Mouse (Mus musculus): ENCODE results near the gene Gas8. TPM values are rescaled to one million over a fixed set of nuclear protein-coding genes. Genes with fewer than 3 reads are reported as not detected.
A peak's percentile ranks its signal among the peaks of the same experiment; 100 is the strongest.
"Not testable (repeated sequence)": the region's sequence is repeated elsewhere in the genome, so short reads cannot be mapped to it uniquely, and the experiment has no call there.

Gas8 gene
- polyA plus RNA-seq, 1 experiment from 2014 or later: 41.8 TPM

- 97% methylated on average over 6 of the region's 6 CpGs for whole genome bisulfite sequencing (ENCODE audit: missing documents)
- Histone ChIP-seq H3K36me3 (ENCODE audit: inconsistent target) (peaks cover 65% of the 10 kb centered on the region), H3K4me3 (ENCODE audit: inconsistent target) (no peak overlapping the region)
These were observed 14.7 kb upstream of the Gas8 start for GRCm38 (mm10) chr8:123503801-123504467.

GRCm38 (mm10) chr8:123504591-123505195 is 13.9 kb upstream of the Gas8 start:
- Histone ChIP-seq H3K4me3 (ENCODE audit: inconsistent target) (no peak overlapping the region), H3K36me3 (ENCODE audit: inconsistent target) (peaks cover 59% of the 10 kb centered on the region), H3K79me2 (ENCODE audit: inconsistent target) (no peaks in the 10 kb centered on the region), H3K27ac (no peak overlapping the region)
- WGBS (ENCODE audit: missing documents): 92% methylated on average over 9 of the region's 9 CpGs

More at GRCm38 (mm10) chr8:123503801-123504467, 14.7 kb upstream of the Gas8 start:
- H3K79me2 ChIP-seq (ENCODE audit: inconsistent target): no peaks in the 10 kb centered on the region
- H3K27ac ChIP-seq: no peak overlapping the region

GRCm38 (mm10) chr8:123505267-123505666 is 13.4 kb upstream of the Gas8 start:
- Histone ChIP-seq H3K79me2 (ENCODE audit: inconsistent target) (no peaks in the 10 kb centered on the region), H3K4me3 (ENCODE audit: inconsistent target) (no peak overlapping the region), H3K36me3 (ENCODE audit: inconsistent target) (peaks cover 54% of the 10 kb centered on the region), H3K27ac (no peak overlapping the region)
- 99% methylated on average over 4 of the region's 4 CpGs for WGBS (ENCODE audit: missing documents)

GRCm38 (mm10) chr8:123505695-123506094 is 12.9 kb upstream of the Gas8 start:
- peaks cover 49% of the 10 kb centered on the region for H3K36me3 ChIP-seq (ENCODE audit: inconsistent target)
- no peaks in the 10 kb centered on the region for H3K79me2 ChIP-seq (ENCODE audit: inconsistent target)
- no peak overlapping the region for H3K27ac ChIP-seq
- H3K4me3 ChIP-seq (ENCODE audit: inconsistent target): no peak overlapping the region
- 91% methylated on average over 9 of the region's 9 CpGs for WGBS (ENCODE audit: missing documents)

GRCm38 (mm10) chr8:123507153-123507552 is 11.5 kb upstream of the Gas8 start:
- Histone ChIP-seq H3K79me2 (ENCODE audit: inconsistent target) (no peaks in the 10 kb centered on the region), H3K4me3 (ENCODE audit: inconsistent target) (no peak overlapping the region), H3K36me3 (ENCODE audit: inconsistent target) (peaks cover 35% of the 10 kb centered on the region), H3K27ac (no peak overlapping the region)
- 93% methylated on average over 4 of the region's 5 CpGs for WGBS (ENCODE audit: missing documents)

GRCm38 (mm10) chr8:123510819-123511218 is 7.8 kb upstream of the Gas8 start:
- no peak overlapping the region for H3K27ac ChIP-seq
- no peak overlapping the region for H3K4me3 ChIP-seq (ENCODE audit: inconsistent target)
- H3K79me2 ChIP-seq (ENCODE audit: inconsistent target): no peaks in the 10 kb centered on the region
- peaks cover 7% of the 10 kb centered on the region for H3K36me3 ChIP-seq (ENCODE audit: inconsistent target)
- WGBS (ENCODE audit: missing documents): 82% methylated on average over 5 of the region's 5 CpGs

GRCm38 (mm10) chr8:123514136-123514535 is 4.5 kb upstream of the Gas8 start:
- Histone ChIP-seq H3K27ac (no peak overlapping the region), H3K36me3 (ENCODE audit: inconsistent target) (no peaks in the 10 kb centered on the region), H3K79me2 (ENCODE audit: inconsistent target) (peaks cover 3% of the 10 kb centered on the region; the same call in 1 of the 2 replicates), H3K4me3 (ENCODE audit: inconsistent target) (no peak overlapping the region)
- 32% methylated on average over 9 of the region's 9 CpGs for WGBS (ENCODE audit: missing documents)

- H3K79me2 ChIP-seq (ENCODE audit: inconsistent target): peaks cover 9% of the 10 kb centered on the region; the same call in 1 of the 2 replicates
- WGBS (ENCODE audit: missing documents): 3% methylated on average over 41 of the region's 63 CpGs
- H3K36me3 ChIP-seq (ENCODE audit: inconsistent target): no peaks in the 10 kb centered on the region
- H3K27ac ChIP-seq: no peak within 1 kb of the TSS
- no peak within 1 kb of the TSS for H3K4me3 ChIP-seq (ENCODE audit: inconsistent target)
These were observed 3.7 kb upstream of the Gas8 start, which contains the start of gene Dbndd1 for GRCm38 (mm10) chr8:123514781-123515539. Dbndd1 (minus strand) TSS chr8:123515463.

GRCm38 (mm10) chr8:123515540-123515897 is 3.1 kb upstream of the Gas8 start:
- Histone ChIP-seq H3K27ac (no peak overlapping the region), H3K36me3 (ENCODE audit: inconsistent target) (no peaks in the 10 kb centered on the region), H3K79me2 (ENCODE audit: inconsistent target) (peaks cover 9% of the 10 kb centered on the region; the same call in 1 of the 2 replicates), H3K4me3 (ENCODE audit: inconsistent target) (no peak overlapping the region)
- WGBS (ENCODE audit: missing documents): 4% methylated on average over 11 of the region's 11 CpGs

- H3K4me3 ChIP-seq (ENCODE audit: inconsistent target): no peak overlapping the region
- 83% methylated on average over 2 of the region's 2 CpGs for WGBS (ENCODE audit: missing documents)
- peaks cover 9% of the 10 kb centered on the region; the same call in 1 of the 2 replicates for H3K79me2 ChIP-seq (ENCODE audit: inconsistent target)
- peaks cover 10% of the 10 kb centered on the region; the same call in 1 of the 2 replicates for H3K36me3 ChIP-seq (ENCODE audit: inconsistent target)
- H3K27ac ChIP-seq: no peak overlapping the region
These were observed 2.0 kb upstream of the Gas8 start for GRCm38 (mm10) chr8:123516596-123516995.

- Histone ChIP-seq H3K27ac (no peak overlapping the region), H3K4me3 (ENCODE audit: inconsistent target) (peak overlapping the region; percentile 90; the same call in 1 of the 2 replicates), H3K36me3 (ENCODE audit: inconsistent target) (peaks cover 26% of the 10 kb centered on the region; the same call in 1 of the 2 replicates), H3K79me2 (ENCODE audit: inconsistent target) (peaks cover 9% of the 10 kb centered on the region; the same call in 1 of the 2 replicates)
- WGBS (ENCODE audit: missing documents): 34% methylated on average over 10 of the region's 10 CpGs
These were observed 462 bp upstream of the Gas8 start for GRCm38 (mm10) chr8:123518172-123518571.

- WGBS (ENCODE audit: missing documents): 100% methylated on average over 1 of the region's 1 CpGs
- not testable (repeated sequence) for H3K79me2 ChIP-seq (ENCODE audit: inconsistent target); H3K4me3 ChIP-seq (ENCODE audit: inconsistent target); H3K27ac ChIP-seq
- H3K36me3 ChIP-seq (ENCODE audit: inconsistent target): peaks cover 42% of the 10 kb centered on the region; the same call in 1 of the 2 replicates
These were observed 1.4 kb downstream of the Gas8 start for GRCm38 (mm10) chr8:123520048-123520447.

- Histone ChIP-seq H3K36me3 (ENCODE audit: inconsistent target) (peaks cover 90% of the 10 kb centered on the region), H3K79me2 (ENCODE audit: inconsistent target) (no peaks in the 10 kb centered on the region), H3K4me3 (ENCODE audit: inconsistent target) (no peak overlapping the region), H3K27ac (no peak overlapping the region)
- WGBS (ENCODE audit: missing documents): 95% methylated on average over 24 of the region's 25 CpGs
These were observed 9.3 kb downstream of the Gas8 start for GRCm38 (mm10) chr8:123527720-123528489.
